Mouse (Mus musculus) hindbrain, embryonic 11.5 days (tissue): ENCODE data around the gene Pgm5. TPM values are rescaled to one million over a fixed set of nuclear protein-coding genes. Genes with fewer than 3 reads are reported as not detected.
A peak's percentile ranks its signal among the peaks of the same experiment; 100 is the strongest.

Experiments used
- ATAC-seq: fragments of 200-750 bp; cut with Nextera tagmentation; 2 replicates; pipeline ENCODE4 v1.8.0; 2017; ENCODE audit warnings: mild to moderate bottlenecking, moderate TSS enrichment, moderate library complexity; ENCODE audit not compliant: low FRiP score
- DNase-seq: peaks from one replicate; pipeline ENCODE4 v3.0.0-alpha.2; 2015; ENCODE audit warnings: low spot score
- H3K27ac ChIP-seq: fragments of 300-500 bp; sonication (generic); 2 replicates; pipeline ENCODE4 v1.5.1; 2014; ENCODE audit warnings: mild to moderate bottlenecking, low read depth, low read length
- H3K27me3 ChIP-seq: fragments of 300-500 bp; sonication (generic); 2 replicates; pipeline ENCODE4 v1.6.1; 2014; ENCODE audit warnings: mild to moderate bottlenecking, low read length, moderate library complexity, mixed read lengths; ENCODE audit not compliant: control insufficient read depth, insufficient read depth
- H3K36me3 ChIP-seq: fragments of 300-500 bp; sonication (generic); 2 replicates; pipeline ENCODE4 v1.6.1; 2014; ENCODE audit warnings: mild to moderate bottlenecking, low read length, moderate library complexity, mixed read lengths; ENCODE audit not compliant: control insufficient read depth, insufficient read depth
- H3K4me1 ChIP-seq: fragments of 300-500 bp; sonication (generic); replicated peaks from 2 replicates; pipeline ENCODE4 v1.6.1; 2014; ENCODE audit warnings: low read length, mixed read lengths; ENCODE audit not compliant: control insufficient read depth, insufficient read depth
- H3K4me2 ChIP-seq: fragments of 300-500 bp; sonication (generic); replicated peaks from 2 replicates; pipeline ENCODE4 v1.6.1; 2014; ENCODE audit warnings: mild to moderate bottlenecking, low read depth, low read length
- H3K4me3 ChIP-seq: fragments of 300-500 bp; sonication (generic); 2 replicates; pipeline ENCODE4 v1.5.1; 2014; ENCODE audit warnings: low read depth, low read length
- H3K9ac ChIP-seq: fragments of 300-500 bp; sonication (generic); 2 replicates; pipeline ENCODE4 v1.6.1; 2014; ENCODE audit warnings: low read depth, low read length
- H3K9me3 ChIP-seq: fragments of 300-500 bp; sonication (generic); 2 replicates; pipeline ENCODE4 v1.6.1; 2016; ENCODE audit warnings: low read length; ENCODE audit not compliant: control insufficient read depth
- WGBS: fragments of 180-500 bp; shearing (Covaris S2); extraction: QIAGEN DNeasy Blood & Tissue Kit; methylation state at CpG from one replicate; pipeline ENCODE4 v1.1.7; 2014; 5-methylcytosine and 5-hydroxymethylcytosine counted together
- polyA plus RNA-seq: library from polyadenylated mRNA; unstranded; fragments of >200 nt; fragmentation: Nextera tagmentation; extraction: Ambion mirVana; gene quantifications from 2 replicates; pipeline ENCODE4 v1.2.1, GENCODE M21; 2014

The Pgm5 gene
- 0.81 and 1.2 TPM in 2 replicates for polyA plus RNA-seq

DNA sequence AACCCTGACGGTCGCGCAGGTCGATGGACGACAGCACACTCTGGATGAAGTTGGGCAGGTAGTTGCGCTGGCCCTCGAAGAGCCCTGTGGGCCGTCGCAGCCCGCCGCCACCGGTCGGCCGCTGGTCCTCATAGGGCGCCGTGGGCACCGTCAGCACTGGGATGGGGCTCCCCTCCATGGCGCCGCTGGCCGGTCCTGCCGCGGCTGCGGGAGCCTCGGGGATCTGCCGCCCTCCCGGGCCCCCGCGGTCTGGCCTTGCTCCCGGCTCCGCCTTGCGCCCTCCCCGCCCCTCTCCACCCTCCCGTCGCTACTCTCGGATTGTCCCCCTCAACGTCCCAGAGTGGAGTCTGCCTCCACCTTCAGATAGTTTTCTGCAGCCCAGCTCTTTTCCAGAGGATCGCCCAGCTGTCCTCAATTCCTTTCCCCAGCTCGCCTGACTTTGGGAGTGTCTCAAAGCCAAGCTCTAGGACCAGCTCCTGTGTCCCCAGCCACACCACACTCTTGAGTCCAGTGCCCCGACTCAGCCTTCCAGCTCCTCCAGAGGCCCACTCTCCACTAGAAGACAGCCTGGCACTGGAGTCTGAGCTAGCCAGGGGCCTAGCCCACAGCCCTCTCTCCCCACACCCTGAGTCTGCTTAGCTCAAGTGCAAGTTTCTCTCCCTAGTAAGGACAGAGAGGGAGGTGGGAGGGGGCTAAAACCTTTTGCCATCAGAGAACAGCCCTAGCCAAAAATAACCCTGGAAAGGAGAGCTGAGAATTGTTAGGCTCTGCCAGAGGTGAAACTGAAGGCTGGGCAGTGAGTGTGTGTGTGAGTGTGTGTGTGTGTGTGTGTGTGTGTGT, at the start of gene Pgm5:
Pgm5 (minus strand) TSS at position 244 of the 840 bp plus-strand sequence.
- ATAC-seq, result no peak

DNA sequence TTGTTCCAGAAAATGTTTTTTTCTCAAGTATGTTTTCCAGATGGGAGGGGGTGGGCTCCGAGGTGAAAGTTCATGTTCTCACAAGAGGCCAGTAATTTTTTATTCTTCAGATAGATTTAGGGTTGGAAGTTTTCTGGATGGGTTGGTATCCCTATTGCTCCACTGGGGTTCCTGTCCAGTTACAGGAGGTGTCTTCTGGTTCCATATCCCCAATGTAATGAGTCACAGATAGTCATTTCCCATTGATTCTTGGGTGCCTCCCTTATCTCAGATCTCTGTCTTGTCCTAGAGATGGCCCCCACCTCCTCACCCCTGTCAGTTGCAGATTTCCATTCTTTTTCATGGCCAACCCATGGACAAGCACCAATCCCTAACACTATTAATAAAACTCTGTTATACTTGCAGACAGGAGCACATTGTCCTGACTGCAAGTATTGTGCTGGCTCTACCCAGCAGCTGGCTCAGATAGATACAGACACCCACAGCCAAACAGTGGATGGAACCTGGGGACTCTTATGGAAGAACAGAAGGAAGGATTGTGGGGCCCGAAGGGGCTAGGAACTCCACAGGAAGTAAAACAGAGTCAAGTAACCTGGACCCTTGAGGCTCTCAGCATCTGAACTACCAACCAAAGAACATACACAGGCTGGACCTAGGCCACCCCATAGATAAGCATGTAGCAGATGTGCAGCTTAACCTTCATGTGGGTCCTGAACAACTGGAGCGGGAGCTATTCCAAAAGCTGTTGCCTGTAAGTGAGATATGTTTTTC, 46.9 kb upstream of the Pgm5 start:
- 85% methylated on average over 3 of the region's 3 CpGs for WGBS
- H3K27me3 ChIP-seq, result no peaks in the 10 kb centered on the region
- ATAC-seq, result no peak

More for the DNA sequence above, at the start of gene Pgm5:
- H3K4me1 ChIP-seq, result no peaks in the 10 kb centered on the region
- WGBS, result 2% methylated on average over 25 of the region's 39 CpGs
- H3K4me2 ChIP-seq, result peak within 1 kb of the TSS; percentile 85
- H3K9ac ChIP-seq, result peak within 1 kb of the TSS; percentile 45
- peak within 1 kb of the TSS; percentile 36 for H3K4me3 ChIP-seq
- H3K9me3 ChIP-seq, result no peaks in the 10 kb centered on the region
- H3K36me3 ChIP-seq, result no peaks in the 10 kb centered on the region
- peaks cover 13% of the 10 kb centered on the region for H3K27me3 ChIP-seq
- no peak within 1 kb of the TSS for H3K27ac ChIP-seq
- DNase-seq, result peak; percentile 50

GRCm38 (mm10) chr19:24907655-24908054, 46.0 kb upstream of the Pgm5 start:
- H3K9ac ChIP-seq, result no peak overlapping the region
- H3K4me2 ChIP-seq, result no peak overlapping the region
- no peak overlapping the region for H3K27ac ChIP-seq
- DNase-seq (no peak), ATAC-seq (no peak)
- H3K4me3 ChIP-seq, result no peak overlapping the region
- H3K36me3 ChIP-seq, result no peaks in the 10 kb centered on the region
- 96% methylated on average over 4 of the region's 6 CpGs for WGBS
- H3K4me1 ChIP-seq, result no peaks in the 10 kb centered on the region
- peaks cover 5% of the 10 kb centered on the region for H3K27me3 ChIP-seq
- H3K9me3 ChIP-seq, result no peaks in the 10 kb centered on the region

More for the DNA sequence above, 46.9 kb upstream of the Pgm5 start:
- no peak overlapping the region for H3K4me2 ChIP-seq
- no peak overlapping the region for H3K27ac ChIP-seq
- no peaks in the 10 kb centered on the region for H3K36me3 ChIP-seq
- H3K9ac ChIP-seq, result no peak overlapping the region
- DNase-seq, result no peak
- H3K9me3 ChIP-seq, result no peaks in the 10 kb centered on the region
- no peak overlapping the region for H3K4me3 ChIP-seq
- H3K4me1 ChIP-seq, result no peaks in the 10 kb centered on the region

DNA sequence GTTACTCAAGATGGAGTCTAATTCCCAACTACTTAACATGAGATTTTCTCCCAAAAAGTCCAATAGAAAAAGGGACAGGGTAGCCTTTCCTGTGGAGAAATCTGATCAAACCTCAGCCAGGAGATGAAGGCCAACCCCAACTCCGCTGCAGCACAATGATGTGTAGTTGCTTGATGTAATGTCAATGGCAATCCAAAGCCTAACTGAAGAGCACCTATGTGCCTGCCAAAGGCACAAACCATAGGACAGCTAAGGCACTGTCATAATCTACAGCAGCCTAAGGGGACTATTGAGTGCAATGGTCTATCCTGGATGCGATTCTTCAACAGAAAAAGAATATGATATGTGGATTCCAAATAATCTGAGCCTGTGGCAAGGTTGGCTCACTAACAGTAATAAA, 41.2 kb upstream of the Pgm5 start:
- WGBS, result 46% methylated on average over 2 of the region's 2 CpGs
- Histone ChIP-seq H3K9ac (no peak overlapping the region), H3K27me3 (peaks cover 44% of the 10 kb centered on the region), H3K4me2 (no peak overlapping the region), H3K27ac (no peak overlapping the region), H3K4me3 (no peak overlapping the region), H3K9me3 (no peaks in the 10 kb centered on the region), H3K36me3 (no peaks in the 10 kb centered on the region), H3K4me1 (peaks cover 7% of the 10 kb centered on the region)
- no peak for ATAC-seq
- DNase-seq, result no peak

GRCm38 (mm10) chr19:24902256-24902655, 40.6 kb upstream of the Pgm5 start:
- no peaks in the 10 kb centered on the region for H3K9me3 ChIP-seq
- 0% methylated on average over 2 of the region's 2 CpGs for WGBS
- H3K4me2 ChIP-seq, result no peak overlapping the region
- peaks cover 7% of the 10 kb centered on the region for H3K4me1 ChIP-seq
- H3K9ac ChIP-seq, result no peak overlapping the region
- H3K27me3 ChIP-seq, result peaks cover 49% of the 10 kb centered on the region
- no peak overlapping the region for H3K27ac ChIP-seq
- no peak overlapping the region for H3K4me3 ChIP-seq
- DNase-seq, result no peak
- no peak for ATAC-seq
- H3K36me3 ChIP-seq, result no peaks in the 10 kb centered on the region

DNA sequence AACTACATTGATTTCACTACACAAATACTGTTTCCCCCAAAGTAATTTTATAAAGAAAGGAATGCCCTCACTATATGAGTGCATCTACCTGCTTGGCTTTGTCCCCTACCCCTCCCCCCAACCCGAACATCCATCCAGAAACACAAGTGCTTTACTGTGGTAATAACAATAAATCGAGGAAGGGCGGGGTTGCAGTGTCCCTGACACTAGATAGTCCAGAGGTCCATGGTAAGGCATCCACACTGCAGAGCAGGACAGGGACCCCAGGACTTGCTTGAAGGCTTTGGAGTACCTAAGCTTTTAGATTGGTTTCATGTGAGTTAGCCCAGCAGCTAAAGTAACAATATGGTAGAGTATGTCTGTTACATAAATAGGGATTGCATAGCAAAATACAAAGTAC, 40.0 kb upstream of the Pgm5 start:
- Histone ChIP-seq H3K9me3 (no peaks in the 10 kb centered on the region), H3K4me2 (no peak overlapping the region), H3K4me1 (peaks cover 7% of the 10 kb centered on the region), H3K36me3 (no peaks in the 10 kb centered on the region), H3K27ac (no peak overlapping the region), H3K27me3 (peaks cover 55% of the 10 kb centered on the region), H3K4me3 (no peak overlapping the region), H3K9ac (no peak overlapping the region)
- ATAC-seq (no peak), DNase-seq (peak; percentile 26)
- 10% methylated on average over 3 of the region's 3 CpGs for WGBS

DNA sequence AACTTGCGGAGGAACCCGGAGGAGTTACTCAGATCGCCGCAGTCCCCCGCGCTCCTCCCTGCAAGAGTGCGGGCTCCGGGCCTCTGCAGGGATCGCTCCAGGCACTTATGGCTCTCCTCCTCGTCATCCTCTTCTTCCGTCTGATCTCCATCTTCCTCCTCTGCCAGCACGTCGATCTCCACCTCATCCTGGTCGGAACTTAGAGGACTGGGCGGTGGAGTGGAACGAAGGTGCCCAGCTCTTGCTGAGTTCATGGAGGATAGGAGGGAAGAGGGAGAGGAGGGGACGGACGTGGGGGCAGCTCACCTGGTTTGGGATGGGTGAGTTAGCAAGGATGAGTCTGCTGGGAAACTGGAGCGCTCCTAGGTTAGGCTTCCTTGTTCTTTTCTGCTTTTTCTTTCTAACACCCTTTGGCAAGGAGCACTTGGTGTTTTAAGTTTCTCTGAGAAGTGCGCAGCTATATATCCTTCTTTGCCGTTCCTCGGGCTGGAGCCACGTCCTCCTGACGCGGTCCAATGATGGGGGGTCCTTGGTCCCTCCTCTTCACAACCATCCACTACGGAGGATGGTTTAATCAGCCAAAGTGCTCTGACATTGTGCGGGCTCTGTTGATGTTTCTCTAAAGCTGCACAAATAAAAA, 39.0 kb upstream of the Pgm5 start, which contains the start of gene Foxd4:
Foxd4 (minus strand) TSS at position 617 of the 640 bp plus-strand sequence.
- Histone ChIP-seq H3K9me3 (no peaks in the 10 kb centered on the region), H3K9ac (no peak within 1 kb of the TSS), H3K4me1 (peaks cover 7% of the 10 kb centered on the region), H3K4me2 (peak within 1 kb of the TSS; percentile 46), H3K4me3 (peak within 1 kb of the TSS; percentile 26), H3K27me3 (peaks cover 61% of the 10 kb centered on the region), H3K27ac (no peak within 1 kb of the TSS), H3K36me3 (no peaks in the 10 kb centered on the region)
- WGBS, result under 1% methylated on average over 27 of the region's 27 CpGs
- DNase-seq (peak; percentile 63), ATAC-seq (no peak)

GRCm38 (mm10) chr19:24899578-24900544, 38.2 kb upstream of the Pgm5 start:
- no peak overlapping the region for H3K27ac ChIP-seq
- peaks cover 61% of the 10 kb centered on the region for H3K27me3 ChIP-seq
- WGBS, result under 1% methylated on average over 83 of the region's 84 CpGs
- H3K36me3 ChIP-seq, result no peaks in the 10 kb centered on the region
- H3K9ac ChIP-seq, result no peak overlapping the region
- peak overlapping the region; percentile 26 for H3K4me3 ChIP-seq
- peak overlapping the region; percentile 46 for H3K4me2 ChIP-seq
- no peaks in the 10 kb centered on the region for H3K9me3 ChIP-seq
- peaks cover 7% of the 10 kb centered on the region for H3K4me1 ChIP-seq
- ATAC-seq (peak; percentile 43), DNase-seq (peak; percentile 70)
